Mouse (Mus musculus) B cell, adult 2 months (primary cell): ENCODE data around the gene Mtm1.

ENCODE experiments used
- DNase-seq, 2 experiments: peaks; one replicate each; pipeline ENCODE4 v3.0.0; 2022

The Mtm1 gene

GRCm38 (mm10) chrX:71210467-71210866, at the start of gene Mtm1:
Mtm1 (plus strand) TSS chrX:71210767.
- DNase-seq: no peak

DNA sequence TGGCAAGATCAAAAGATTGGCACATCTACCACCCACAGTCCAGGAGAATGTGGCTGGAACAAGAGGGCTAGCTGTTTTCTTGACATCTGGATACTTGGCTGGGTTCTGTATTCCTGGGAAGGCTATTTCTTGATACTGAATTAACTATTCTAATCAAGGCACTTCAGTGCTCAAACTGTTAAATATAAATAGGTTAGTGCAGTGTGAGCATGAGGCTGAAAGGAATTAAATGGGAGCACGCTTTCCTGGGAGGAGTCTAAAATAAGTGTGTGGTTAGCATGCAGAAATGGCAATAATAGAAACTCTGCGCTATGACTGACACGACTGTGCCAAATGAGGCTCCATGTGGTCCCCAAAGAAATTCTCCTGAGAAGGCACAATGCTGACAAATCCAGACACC, 29.0 kb upstream of the Mtm1 start:
- no peak for DNase-seq

DNA sequence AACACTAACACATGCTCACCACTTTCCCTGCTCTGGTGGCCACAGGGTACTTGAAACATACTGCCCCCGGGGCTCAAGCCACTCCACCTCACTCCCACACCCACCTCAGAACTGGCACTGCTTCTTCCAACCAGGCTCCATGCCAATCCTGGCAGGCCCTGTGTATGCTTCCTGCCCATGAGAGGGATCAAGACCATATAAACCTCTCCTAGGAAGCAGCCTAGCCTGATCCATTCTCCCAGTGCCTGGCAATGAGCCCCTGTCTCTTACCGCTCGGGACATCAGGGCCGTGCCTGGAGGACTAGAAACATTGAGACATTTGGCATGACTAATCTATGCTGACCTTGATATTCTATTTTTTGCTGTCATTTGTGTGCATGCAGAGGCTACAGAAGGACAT, 26.9 kb upstream of the Mtm1 start:
- no peak for DNase-seq

DNA sequence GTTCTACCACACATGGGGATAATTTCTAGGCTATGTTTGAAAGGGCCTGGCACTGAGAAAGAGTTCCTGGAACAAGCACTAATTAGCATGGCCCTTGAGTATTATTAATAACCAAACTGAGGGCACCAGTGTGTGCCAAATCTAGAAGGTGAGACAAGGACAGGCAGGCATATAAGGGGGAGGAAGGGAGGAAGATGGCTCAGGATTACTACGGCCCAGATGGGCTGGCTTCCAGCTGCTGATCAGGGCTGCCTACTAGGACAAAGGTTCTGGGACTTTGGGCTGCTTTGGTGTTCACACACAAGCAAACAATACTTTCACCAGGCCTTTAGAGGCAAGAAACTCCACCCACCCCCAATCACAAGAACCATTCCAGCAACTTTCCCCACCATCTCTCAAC, 24.2 kb upstream of the Mtm1 start:
- no peak for DNase-seq

DNA sequence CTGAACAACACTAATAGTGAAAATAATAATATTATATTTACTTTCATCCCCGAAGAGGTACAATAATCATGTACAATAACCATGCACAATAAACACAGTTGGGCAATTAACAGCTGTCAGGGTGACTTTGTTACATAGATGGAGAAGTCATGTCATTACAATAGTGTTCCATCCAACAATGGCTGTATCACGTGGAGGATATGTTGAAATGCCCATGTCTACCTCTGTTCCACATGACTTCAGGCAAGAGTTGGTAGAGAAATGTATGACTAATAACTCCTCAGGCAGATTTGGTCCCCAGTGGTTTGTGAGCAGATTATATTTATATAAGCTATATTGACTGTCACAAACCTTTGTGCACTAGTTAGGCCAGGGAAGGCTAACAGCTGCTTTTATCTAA, 5.8 kb upstream of the Mtm1 start:
- DNase-seq: no peak

GRCm38 (mm10) chrX:71205821-71206542, 4.6 kb upstream of the Mtm1 start:
- DNase-seq: no peak

DNA sequence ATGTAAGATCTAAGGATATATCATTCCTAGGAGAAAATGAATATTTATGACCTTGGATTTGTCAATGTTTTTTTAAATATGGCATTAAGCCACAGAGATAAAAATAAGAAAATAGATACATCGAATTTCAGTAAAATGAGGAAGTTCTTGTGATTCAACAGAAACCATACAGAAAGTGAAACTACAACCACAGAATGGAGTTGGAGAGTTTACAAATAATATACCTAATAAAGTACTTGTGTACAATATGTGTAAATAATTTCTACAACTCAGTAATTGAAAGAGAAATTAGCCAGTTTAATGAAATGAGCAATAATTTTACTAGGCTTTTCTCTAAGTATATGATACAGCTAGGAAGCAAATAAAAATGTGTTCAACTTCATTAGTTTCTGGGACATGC, 4.0 kb upstream of the Mtm1 start:
- no peak for DNase-seq

- no peak for DNase-seq
These were observed 2.3 kb downstream of the Mtm1 start for GRCm38 (mm10) chrX:71212911-71213310.

DNA sequence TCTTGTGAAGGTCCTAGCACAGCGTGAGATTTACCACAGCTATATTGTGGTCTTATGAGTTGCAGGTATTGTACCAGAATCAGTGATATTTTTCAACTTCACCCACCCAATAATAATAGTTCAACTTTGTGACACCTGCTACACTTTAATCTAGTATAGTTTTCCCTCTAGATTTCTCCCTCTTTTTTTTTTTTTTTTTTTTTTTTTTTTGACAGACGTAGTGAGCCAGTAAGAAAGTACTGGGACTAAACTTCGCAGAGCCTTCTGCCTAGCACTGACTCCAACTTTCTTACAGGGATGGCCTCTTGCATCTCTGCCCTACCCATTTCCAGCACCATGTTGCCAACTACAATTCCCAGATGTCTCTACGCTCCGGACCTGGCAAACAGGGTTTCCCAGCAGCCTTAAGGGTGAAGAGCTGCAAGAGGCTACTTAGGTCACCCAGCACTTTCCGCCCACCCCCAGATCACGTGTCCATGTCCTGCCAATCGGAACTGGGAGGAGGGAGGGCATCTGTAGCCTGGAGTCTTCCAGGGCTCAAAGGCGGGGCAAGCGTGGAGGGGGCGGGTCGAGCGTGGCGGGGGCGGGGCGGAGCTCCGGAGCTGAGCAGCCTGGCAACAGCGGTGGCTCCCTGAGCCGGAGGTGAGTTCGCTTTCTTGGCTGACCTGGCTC, 4.0 kb downstream of the Mtm1 start:
- peak; percentile 74 to 82 for DNase-seq

GRCm38 (mm10) chrX:71215113-71215708, 4.6 kb downstream of the Mtm1 start:
- DNase-seq: peak; percentile 38 to 40

DNA sequence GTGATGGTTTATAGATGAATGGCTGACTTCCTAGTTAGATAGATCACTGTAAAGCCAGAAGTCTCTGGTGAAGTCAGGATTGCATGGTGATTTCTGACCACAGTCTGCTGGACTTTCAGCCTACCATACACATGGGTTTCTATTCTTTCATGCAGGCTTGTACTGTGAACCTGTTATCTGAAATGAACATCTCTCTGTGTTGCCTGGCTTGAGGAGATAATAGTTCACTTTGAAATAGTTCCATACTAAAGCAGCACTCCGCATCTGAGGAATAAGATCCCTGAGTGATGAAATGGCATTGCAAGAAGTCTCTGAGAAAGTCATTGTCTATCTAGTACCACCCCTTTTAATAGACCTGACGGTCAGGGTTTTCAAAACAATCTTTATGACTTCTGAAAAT, 6.3 kb downstream of the Mtm1 start:
- no peak for DNase-seq

- no peak for DNase-seq
These were observed 8.3 kb downstream of the Mtm1 start for GRCm38 (mm10) chrX:71218853-71219252.

GRCm38 (mm10) chrX:71220896-71221295, 10.3 kb downstream of the Mtm1 start:
- DNase-seq: no peak

DNA sequence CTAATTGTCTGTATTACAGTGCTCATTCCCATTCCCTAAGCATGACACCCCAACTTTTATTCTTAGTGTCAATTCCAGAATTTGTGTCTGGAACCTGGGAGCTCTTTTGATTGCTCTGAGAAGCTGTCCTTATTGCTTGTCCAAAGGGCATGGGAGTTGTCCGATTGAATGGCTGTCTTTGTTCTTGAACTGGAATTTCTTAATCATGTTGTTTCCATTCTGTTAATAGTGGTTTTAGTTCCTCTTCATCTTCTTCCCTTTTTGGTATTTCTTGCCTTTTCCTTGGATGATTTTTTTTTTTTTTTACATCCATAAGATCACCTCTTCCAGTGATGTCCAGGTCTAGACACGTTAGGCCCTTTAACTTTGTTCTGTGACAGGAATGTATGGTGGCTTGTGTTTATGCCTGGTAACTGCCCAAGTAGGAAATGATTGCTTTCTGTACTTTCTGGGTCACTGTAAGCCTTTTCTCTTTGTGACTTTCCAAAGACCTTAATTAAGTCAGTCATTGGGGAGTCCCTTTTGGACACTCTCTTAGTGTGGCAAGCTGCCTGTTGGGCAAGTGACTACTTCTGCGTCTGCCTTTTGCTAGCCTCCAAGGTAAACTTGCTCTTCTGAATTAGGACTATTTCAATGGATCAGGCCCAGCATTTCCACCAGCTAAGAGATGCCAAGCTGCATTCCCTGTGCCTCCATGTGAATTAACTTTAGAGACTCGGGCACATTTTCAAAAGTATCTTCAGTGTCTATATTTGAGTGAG, 12.3 kb downstream of the Mtm1 start:
- no peak for DNase-seq

DNA sequence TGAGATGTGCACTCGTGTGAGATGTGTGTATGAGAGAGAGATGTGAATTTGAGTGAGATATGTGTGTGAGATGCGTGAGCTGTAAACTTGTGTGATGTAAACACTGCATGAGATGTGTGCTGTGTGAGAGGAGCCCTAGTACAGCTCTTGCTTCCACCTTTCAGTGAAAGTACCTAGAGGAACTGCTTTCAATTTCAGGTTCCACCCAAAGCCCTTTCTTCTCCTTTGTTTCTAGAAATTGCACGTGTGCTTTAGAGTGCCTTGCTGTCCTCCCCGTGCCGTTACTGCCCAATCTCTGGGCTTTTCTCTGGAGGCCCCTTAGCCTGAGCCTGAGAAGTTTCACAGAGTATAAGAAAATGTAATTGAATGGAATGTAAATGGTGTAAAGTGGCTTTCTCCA, 16.3 kb downstream of the Mtm1 start:
- DNase-seq: no peak

DNA sequence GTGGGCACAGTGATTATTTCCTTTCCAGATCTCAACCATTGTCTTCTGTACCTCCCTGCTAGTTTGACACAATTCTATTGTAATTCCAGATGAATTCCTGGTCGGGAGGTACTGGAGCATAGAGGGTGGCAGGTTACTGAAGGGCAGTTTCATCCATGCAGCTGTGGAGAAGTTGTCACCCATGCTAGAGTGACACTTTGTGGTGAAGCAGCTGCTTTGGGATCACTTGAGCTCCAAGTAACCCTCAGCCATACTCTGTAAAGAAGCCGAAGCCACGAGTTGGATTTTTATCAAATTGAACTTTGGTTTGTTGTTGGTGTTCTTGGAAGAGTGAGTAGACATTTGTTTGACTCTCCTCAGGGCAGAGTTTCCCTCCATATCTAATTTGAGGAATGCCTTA, 17.6 kb downstream of the Mtm1 start:
- DNase-seq: no peak

- no peak for DNase-seq
These were observed 20.3 kb downstream of the Mtm1 start for GRCm38 (mm10) chrX:71230847-71231246.

DNA sequence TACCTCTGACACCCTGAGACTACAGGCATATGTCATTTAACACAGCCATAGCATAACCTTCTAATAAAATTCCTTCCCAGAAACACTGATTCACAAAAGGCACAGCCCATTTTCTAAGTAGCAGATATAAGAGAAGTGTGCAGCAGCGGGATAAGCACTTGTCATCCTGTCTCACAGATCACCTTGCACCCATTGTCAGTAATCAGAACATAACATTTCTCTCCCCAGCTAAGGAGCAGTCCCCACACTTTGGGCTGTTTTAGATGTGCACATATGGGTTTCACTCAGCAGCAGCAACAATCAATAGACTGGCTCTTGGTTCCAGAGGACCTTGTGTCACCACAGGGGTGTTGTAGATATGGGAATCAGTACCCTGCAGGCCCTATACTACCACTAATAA, 45.9 kb downstream of the Mtm1 start:
- DNase-seq: no peak

- DNase-seq: peak; percentile 21 to 27
These were observed 50.3 kb downstream of the Mtm1 start for GRCm38 (mm10) chrX:71260857-71261256.

- no peak for DNase-seq
These were observed 53.7 kb downstream of the Mtm1 start for GRCm38 (mm10) chrX:71264316-71264715.

DNA sequence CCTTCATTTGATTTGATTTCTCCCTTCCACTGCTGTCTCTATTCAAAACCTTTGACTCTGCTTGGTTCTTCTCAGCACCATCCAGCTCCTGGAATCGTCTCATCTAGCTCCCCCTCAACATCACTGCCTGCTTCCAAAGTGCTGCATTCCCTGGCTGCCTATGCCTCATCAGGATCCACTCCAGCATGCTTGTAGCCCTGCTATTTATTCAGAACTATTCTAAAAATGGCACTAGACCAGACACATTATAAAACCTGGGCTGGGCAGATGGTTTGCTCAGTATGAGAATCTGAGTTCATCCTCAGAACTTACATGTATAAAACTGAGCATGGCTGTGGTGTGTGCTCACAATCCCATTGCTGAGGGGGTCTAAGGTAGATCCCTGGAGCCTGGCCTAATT, 58.4 kb downstream of the Mtm1 start:
- DNase-seq: no peak

- no peak for DNase-seq
These were observed 63.6 kb downstream of the Mtm1 start for GRCm38 (mm10) chrX:71274150-71274549.

- no peak for DNase-seq
These were observed 74.9 kb downstream of the Mtm1 start for GRCm38 (mm10) chrX:71285473-71285872.

- no peak for DNase-seq
These were observed 76.5 kb downstream of the Mtm1 start for GRCm38 (mm10) chrX:71287088-71287487.
